Mouse (Mus musculus): Measurements from ENCODE around the gene Bloc1s3.

DNA sequence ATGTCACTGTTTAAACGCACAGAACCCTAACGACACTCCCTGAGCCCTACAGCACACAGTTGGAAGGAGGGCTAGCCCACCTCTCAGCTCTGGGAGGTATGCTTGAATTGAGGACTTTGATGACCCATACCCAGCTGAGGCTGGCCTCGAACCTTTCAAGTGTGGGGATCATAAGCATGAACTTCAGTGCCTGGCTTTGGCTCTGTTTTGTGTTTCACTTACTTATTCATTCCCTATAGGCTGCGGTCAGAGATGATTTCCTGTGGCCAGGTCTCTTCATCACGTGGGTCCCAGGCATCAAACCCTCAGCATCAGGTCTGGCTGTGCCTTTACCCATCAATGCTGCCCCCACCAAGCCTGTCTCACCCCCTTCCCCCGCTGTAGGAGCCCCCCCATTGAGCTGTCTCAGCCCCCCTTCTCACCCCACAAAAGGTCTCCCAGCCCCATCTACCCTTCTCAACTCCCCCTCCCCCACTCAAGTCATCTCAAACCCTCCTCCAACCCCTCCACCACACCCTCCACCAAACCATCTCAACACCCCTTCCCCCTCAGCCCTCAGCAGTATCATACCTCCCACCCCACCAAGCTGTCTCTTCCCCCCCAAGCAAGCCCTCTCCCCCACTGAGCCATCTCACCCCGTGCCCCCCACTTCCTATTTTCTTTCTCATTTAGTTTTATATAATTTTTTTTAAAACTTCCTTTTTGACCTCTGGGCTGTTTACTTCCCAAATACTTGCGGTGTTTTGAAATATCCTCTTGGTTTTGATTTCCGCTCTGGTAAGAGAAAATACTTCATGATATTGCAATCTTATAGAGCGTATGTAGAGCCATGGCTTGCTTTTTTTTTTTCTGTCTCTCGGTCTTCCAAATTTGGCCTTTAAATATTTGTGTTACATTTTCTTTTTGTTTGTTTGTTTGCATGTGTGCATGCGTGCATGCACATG lies 7.5 kb downstream of the Bloc1s3 start:
- TF ChIP-seq CTCF (IDR thresholded peaks at IDR 0.05; ENCODE audit: borderline replicate concordance, control insufficient read depth, extremely low read depth, insufficient read depth, low read length, poor library complexity) (no peak), POLR2A (IDR thresholded peaks at IDR 0.05; ENCODE audit: control insufficient read depth, extremely low read depth, insufficient read depth, low read length, poor library complexity) (no peak)
